Mouse (Mus musculus) cerebellum, adult (tissue): ENCODE data around the gene Nrbf2.

Source experiments
- ATAC-seq: cut with Nextera tagmentation; 2 replicates; pipeline ENCODE4 v1.9.2; 2017; ENCODE audit warnings: mild to moderate bottlenecking, moderate library complexity, mixed read lengths; ENCODE audit not compliant: insufficient number of reproducible peaks, low FRiP score, low TSS enrichment

The Nrbf2 gene

GRCm38 (mm10) chr10:67285176-67285814, at the start of gene Nrbf2:
Nrbf2 (minus strand) TSS chr10:67285305.
- ATAC-seq: peak; percentile 83

GRCm38 (mm10) chr10:67330580-67330979, 45.5 kb upstream of the Nrbf2 start:
- ATAC-seq: no peak

- no peak for ATAC-seq
Measured at GRCm38 (mm10) chr10:67329661-67330060, 44.6 kb upstream of the Nrbf2 start.

GRCm38 (mm10) chr10:67328208-67328607, 43.1 kb upstream of the Nrbf2 start:
- no peak for ATAC-seq

- no peak for ATAC-seq
Measured at GRCm38 (mm10) chr10:67324036-67324435, 38.9 kb upstream of the Nrbf2 start.

GRCm38 (mm10) chr10:67321396-67321795, 36.3 kb upstream of the Nrbf2 start:
- no peak for ATAC-seq

GRCm38 (mm10) chr10:67320207-67320859, 35.2 kb upstream of the Nrbf2 start:
- ATAC-seq: no peak

GRCm38 (mm10) chr10:67319016-67319725, 34.1 kb upstream of the Nrbf2 start:
- no peak for ATAC-seq

- no peak for ATAC-seq
Measured at GRCm38 (mm10) chr10:67317931-67318460, 32.9 kb upstream of the Nrbf2 start.

- no peak for ATAC-seq
Measured at GRCm38 (mm10) chr10:67314811-67315435, 29.8 kb upstream of the Nrbf2 start.

GRCm38 (mm10) chr10:67312456-67312855, 27.4 kb upstream of the Nrbf2 start:
- ATAC-seq: no peak

- ATAC-seq: no peak
Measured at GRCm38 (mm10) chr10:67311277-67311959, 26.3 kb upstream of the Nrbf2 start.

- no peak for ATAC-seq
Measured at GRCm38 (mm10) chr10:67309483-67310138, 24.5 kb upstream of the Nrbf2 start.

GRCm38 (mm10) chr10:67302340-67302739, 17.2 kb upstream of the Nrbf2 start:
- ATAC-seq: no peak

GRCm38 (mm10) chr10:67301046-67301445, 15.9 kb upstream of the Nrbf2 start:
- no peak for ATAC-seq

GRCm38 (mm10) chr10:67299285-67299684, 14.2 kb upstream of the Nrbf2 start:
- no peak for ATAC-seq

- ATAC-seq: no peak
Measured at GRCm38 (mm10) chr10:67298856-67299255, 13.8 kb upstream of the Nrbf2 start.

GRCm38 (mm10) chr10:67297175-67297855, 12.2 kb upstream of the Nrbf2 start:
- no peak for ATAC-seq

GRCm38 (mm10) chr10:67296482-67297152, 11.5 kb upstream of the Nrbf2 start:
- ATAC-seq: no peak
